Mouse (Mus musculus) midbrain, embryonic 14.5 days (tissue): ENCODE measurements around the gene Rc3h1. TPM values are rescaled to one million over a fixed set of nuclear protein-coding genes. Genes with fewer than 3 reads are reported as not detected.

Source experiments
- polyA plus RNA-seq: library from polyadenylated mRNA; unstranded; fragments of >200 nt; fragmentation: Nextera tagmentation; extraction: Ambion mirVana; gene quantifications from 2 replicates; pipeline ENCODE4 v1.2.1, GENCODE M21; 2014

Rc3h1 gene
- polyA plus RNA-seq, 1 experiment from 2014 or later = 10.7 TPM

Other genes starting within 250 kb of the Rc3h1 start
- gene Rabgap1l, start 113.2 kb upstream of the Rc3h1 start, polyA plus RNA-seq = 39.1 and 44.8 TPM in 2 replicates
- gene Serpinc1, start 72.2 kb downstream of the Rc3h1 start, polyA plus RNA-seq = 2.9 and 3.1 TPM in 2 replicates
- 18.4 and 23.7 TPM in 2 replicates for gene Zbtb37, start 128.4 kb downstream of the Rc3h1 start, polyA plus RNA-seq
- gene Dars2, start 164.2 kb downstream of the Rc3h1 start, polyA plus RNA-seq = 21.1 and 29.5 TPM in 2 replicates
- gene Cenpl, start 164.3 kb downstream of the Rc3h1 start, polyA plus RNA-seq = 9.6 and 12.5 TPM in 2 replicates
- gene Klhl20, start 225.1 kb downstream of the Rc3h1 start, polyA plus RNA-seq = 15.5 and 22.4 TPM in 2 replicates
- gene Ankrd45, start 236.3 kb downstream of the Rc3h1 start, polyA plus RNA-seq = 25.4 and 29.4 TPM in 2 replicates